Mouse (Mus musculus) heart, embryonic 15.5 days (tissue): ENCODE measurements around the gene Dctn5. TPM values are rescaled to one million over a fixed set of nuclear protein-coding genes. Genes with fewer than 3 reads are reported as not detected.

Source experiments
- ATAC-seq: fragments of 200-750 bp; cut with Nextera tagmentation; replicated peaks from 2 replicates; pipeline ENCODE4 v1.8.0; 2017; ENCODE audit warnings: low read depth, moderate TSS enrichment; ENCODE audit not compliant: insufficient number of reproducible peaks, insufficient read depth, low FRiP score
- H3K27ac ChIP-seq: fragments of 300-500 bp; sonication (generic); 2 replicates; pipeline ENCODE4 v1.5.1; 2015; ENCODE audit warnings: mild to moderate bottlenecking, inconsistent platforms
- H3K27me3 ChIP-seq: fragments of 300-500 bp; sonication (generic); 2 replicates; pipeline ENCODE4 v1.6.1; 2015; ENCODE audit warnings: inconsistent platforms
- H3K36me3 ChIP-seq: fragments of 300-500 bp; sonication (generic); 2 replicates; pipeline ENCODE4 v1.6.1; 2015; ENCODE audit warnings: mild to moderate bottlenecking, inconsistent platforms
- H3K4me1 ChIP-seq: fragments of 300-500 bp; sonication (generic); replicated peaks from 2 replicates; pipeline ENCODE4 v1.6.1; 2015; ENCODE audit warnings: inconsistent platforms
- H3K4me2 ChIP-seq: fragments of 300-500 bp; sonication (generic); 2 replicates; pipeline ENCODE4 v1.6.1; 2015; ENCODE audit warnings: inconsistent platforms, mild to moderate bottlenecking, moderate library complexity
- H3K4me3 ChIP-seq: fragments of 300-500 bp; sonication (generic); 2 replicates; pipeline ENCODE4 v1.5.1; 2015; ENCODE audit warnings: mild to moderate bottlenecking, inconsistent platforms
- H3K9ac ChIP-seq: fragments of 300-500 bp; sonication (generic); 2 replicates; pipeline ENCODE4 v1.6.1; 2015; ENCODE audit warnings: mild to moderate bottlenecking, inconsistent platforms
- H3K9me3 ChIP-seq: fragments of 300-500 bp; sonication (generic); replicated peaks from 2 replicates; pipeline ENCODE4 v1.6.1; 2016; ENCODE audit warnings: inconsistent platforms
- WGBS: fragments of 180-500 bp; shearing (Covaris S2); methylation state at CpG from one replicate; pipeline ENCODE4 v1.1.7; 2015; ENCODE audit warnings: mixed read lengths; 5-methylcytosine and 5-hydroxymethylcytosine counted together
- polyA plus RNA-seq: library from polyadenylated mRNA; unstranded; fragments of >200 nt; fragmentation: Nextera tagmentation; extraction: Ambion mirVana; gene quantifications from 2 replicates; pipeline ENCODE4 v1.2.1, GENCODE M21; 2015

Dctn5 gene
- polyA plus RNA-seq, 1 experiment from 2014 or later: 64.9 TPM

DNA sequence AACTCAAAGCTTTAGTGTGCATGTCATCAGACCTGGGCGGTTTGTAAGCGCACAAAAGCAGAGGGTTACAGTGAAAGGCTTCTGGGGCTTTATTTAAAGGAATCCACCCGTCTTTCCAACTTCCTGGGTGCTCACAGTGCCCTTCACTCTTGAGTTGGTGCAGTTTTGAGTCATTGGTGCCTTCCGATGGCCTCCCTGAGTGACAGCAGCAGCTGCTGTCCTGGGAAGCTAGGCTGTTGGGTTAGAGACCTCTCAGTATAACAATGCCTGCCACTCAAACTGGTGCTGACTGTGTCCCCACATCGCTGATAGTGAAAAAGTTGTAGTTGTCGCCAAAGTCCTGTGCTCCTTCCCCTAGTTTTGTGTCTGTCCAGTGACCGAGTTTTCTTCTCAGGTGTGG is 34.4 kb downstream of the Dctn5 start:
- no peak overlapping the region for H3K27ac ChIP-seq
- H3K9ac ChIP-seq: no peak overlapping the region
- H3K4me2 ChIP-seq: no peak overlapping the region
- peaks cover 75% of the 10 kb centered on the region for H3K36me3 ChIP-seq
- H3K27me3 ChIP-seq: no peaks in the 10 kb centered on the region
- no peak for ATAC-seq
- no peak overlapping the region for H3K4me3 ChIP-seq
- H3K4me1 ChIP-seq: peaks cover 4% of the 10 kb centered on the region; the same call in 1 of the 2 replicates
- WGBS: 90% methylated on average over 7 of the region's 7 CpGs
- H3K9me3 ChIP-seq: no peaks in the 10 kb centered on the region

DNA sequence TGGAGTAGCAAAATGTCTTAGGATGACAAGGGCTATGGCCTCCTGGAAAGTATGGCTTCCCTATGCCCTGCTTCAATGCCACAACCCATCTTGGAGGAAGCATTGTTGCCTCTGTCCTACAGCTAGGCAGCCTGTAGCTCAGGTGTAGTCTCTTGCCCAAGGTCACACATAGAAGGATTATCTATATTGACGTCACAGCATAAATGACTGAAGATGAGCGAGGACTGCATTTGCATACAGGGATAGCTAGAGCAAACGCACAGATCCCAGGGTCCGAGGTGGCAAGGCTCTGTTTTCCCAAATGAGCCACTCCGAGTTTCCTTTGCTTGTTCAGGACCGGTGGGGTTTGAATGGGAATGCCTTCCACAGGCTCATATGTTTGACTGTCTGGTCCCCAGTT is 37.9 kb downstream of the Dctn5 start:
- H3K36me3 ChIP-seq: peaks cover 47% of the 10 kb centered on the region

DNA sequence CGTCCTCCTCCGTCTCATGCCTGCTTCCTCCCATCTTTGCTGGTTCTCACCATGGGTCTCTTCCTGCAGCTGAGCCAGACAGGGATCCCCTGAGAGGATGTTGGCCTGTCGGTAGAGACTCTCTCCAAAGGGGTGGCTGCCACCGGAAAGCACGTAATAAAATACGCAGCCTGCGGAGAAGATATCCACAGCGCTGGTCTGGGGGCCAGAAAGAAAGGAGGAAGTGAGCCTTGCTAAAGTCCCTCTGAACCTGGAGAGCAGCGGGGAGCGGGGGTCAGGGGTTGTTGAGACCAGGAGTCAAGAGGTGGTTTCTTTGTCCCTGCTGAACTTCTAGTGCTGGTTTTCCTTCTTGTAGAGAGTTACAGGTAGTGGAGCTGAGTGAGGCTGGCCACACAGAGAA is 38.8 kb downstream of the Dctn5 start:
- no peaks in the 10 kb centered on the region for H3K9me3 ChIP-seq
- H3K27me3 ChIP-seq: no peaks in the 10 kb centered on the region
- no peak overlapping the region for H3K4me3 ChIP-seq
- no peaks in the 10 kb centered on the region for H3K4me1 ChIP-seq
- H3K4me2 ChIP-seq: no peak overlapping the region
- H3K36me3 ChIP-seq: peaks cover 39% of the 10 kb centered on the region
- no peak overlapping the region for H3K27ac ChIP-seq
- 72% methylated on average over 10 of the region's 10 CpGs for WGBS
- ATAC-seq: no peak
- no peak overlapping the region for H3K9ac ChIP-seq

More for the DNA sequence above, 37.9 kb downstream of the Dctn5 start:
- Histone ChIP-seq H3K4me2 (no peak overlapping the region), H3K9me3 (no peaks in the 10 kb centered on the region), H3K4me3 (no peak overlapping the region), H3K9ac (no peak overlapping the region), H3K4me1 (no peaks in the 10 kb centered on the region), H3K27ac (no peak overlapping the region), H3K27me3 (no peaks in the 10 kb centered on the region)
- WGBS: 84% methylated on average over 6 of the region's 6 CpGs
- ATAC-seq: no peak

DNA sequence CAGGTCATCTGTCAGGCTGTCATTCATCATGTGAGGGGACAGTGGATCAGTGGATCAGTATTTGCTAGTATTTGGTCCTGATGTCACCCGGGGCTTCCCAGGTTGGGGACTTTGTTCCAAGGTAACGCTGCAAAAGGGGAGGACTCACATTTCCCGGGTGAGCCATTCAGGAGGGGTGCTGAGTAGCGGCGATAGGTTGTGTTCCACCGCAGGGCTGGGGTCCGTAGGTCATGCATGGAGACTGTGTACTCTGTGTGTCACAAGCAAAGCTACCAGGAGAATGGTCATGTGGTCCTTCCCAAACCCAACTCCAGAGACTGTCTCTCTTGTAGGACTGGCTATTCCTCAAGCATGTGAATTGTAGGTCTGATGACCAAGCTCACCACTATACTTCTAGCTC is 47.9 kb downstream of the Dctn5 start:
- Histone ChIP-seq H3K27ac (no peak overlapping the region), H3K4me3 (no peak overlapping the region), H3K4me2 (no peak overlapping the region), H3K36me3 (no peaks in the 10 kb centered on the region), H3K9ac (no peak overlapping the region), H3K27me3 (0 out of 2 replicates have a peak, but pooled peaks cover 3% of the 10 kb centered on the region), H3K9me3 (no peaks in the 10 kb centered on the region), H3K4me1 (no peaks in the 10 kb centered on the region)
- WGBS: 84% methylated on average over 7 of the region's 7 CpGs
- ATAC-seq: no peak

DNA sequence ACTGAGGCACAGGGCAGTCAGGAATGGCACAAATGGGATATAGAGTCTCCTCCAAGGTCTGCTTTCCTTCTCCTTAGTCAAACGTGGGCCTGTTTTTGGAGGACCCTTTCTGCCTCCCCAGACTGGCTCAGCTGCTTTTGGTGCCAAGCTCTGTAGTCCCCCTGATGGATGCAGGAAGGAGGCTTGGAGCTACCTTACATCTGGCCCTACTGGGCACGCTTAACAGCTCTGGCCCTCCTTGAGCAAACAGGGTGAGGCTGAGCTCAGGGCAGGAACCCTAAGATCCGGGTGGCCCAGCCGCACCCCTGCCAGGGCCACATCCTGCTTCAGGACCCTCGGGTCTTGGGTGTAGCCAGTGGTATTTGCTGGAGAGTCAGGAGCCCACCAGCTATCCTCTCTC is 51.7 kb downstream of the Dctn5 start:
- H3K9me3 ChIP-seq: no peaks in the 10 kb centered on the region
- ATAC-seq: no peak; the same call in 1 of the 2 replicates
- no peak overlapping the region for H3K27ac ChIP-seq
- no peaks in the 10 kb centered on the region for H3K36me3 ChIP-seq
- no peaks in the 10 kb centered on the region for H3K4me1 ChIP-seq
- WGBS: 61% methylated on average over 5 of the region's 5 CpGs
- H3K4me3 ChIP-seq: no peak overlapping the region
- no peak overlapping the region for H3K9ac ChIP-seq
- H3K4me2 ChIP-seq: no peak overlapping the region
- 0 out of 2 replicates have a peak, but pooled peaks cover 4% of the 10 kb centered on the region for H3K27me3 ChIP-seq

- no peak within 1 kb of the TSS for H3K9ac ChIP-seq
- H3K9me3 ChIP-seq: no peaks in the 10 kb centered on the region
- 0 out of 2 replicates have a peak, but pooled peaks cover 4% of the 10 kb centered on the region for H3K27me3 ChIP-seq
- no peak within 1 kb of the TSS for H3K4me3 ChIP-seq
- no peak for ATAC-seq
- no peak within 1 kb of the TSS for H3K4me2 ChIP-seq
- no peak within 1 kb of the TSS for H3K27ac ChIP-seq
- no peaks in the 10 kb centered on the region for H3K4me1 ChIP-seq
- WGBS: 18% methylated on average over 16 of the region's 17 CpGs
- no peaks in the 10 kb centered on the region for H3K36me3 ChIP-seq
Observed at GRCm38 (mm10) chr7:122186043-122186442, 53.2 kb downstream of the Dctn5 start, which contains the start of gene Ern2. TSS of gene Ern2 (minus strand) at chr7:122186207.

DNA sequence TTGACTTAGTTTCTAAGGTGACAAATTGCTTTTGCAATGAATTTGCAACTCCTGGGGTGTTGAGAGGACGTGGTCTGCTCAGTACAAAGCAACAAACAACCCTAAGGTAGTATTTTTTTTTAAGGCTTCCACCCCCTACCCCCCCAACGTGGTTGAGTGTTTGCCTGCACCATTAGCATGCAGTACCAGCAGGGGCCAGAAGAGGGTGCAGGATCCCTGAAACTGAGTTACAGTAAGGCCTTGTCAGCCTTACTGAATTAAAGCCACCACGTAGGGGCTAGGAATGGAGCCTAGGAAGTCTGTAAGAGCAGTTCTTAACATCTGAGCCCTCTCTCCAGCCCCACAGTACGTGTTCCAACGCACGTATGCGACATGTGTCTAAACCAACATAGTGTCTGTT is 56.6 kb downstream of the Dctn5 start:
- WGBS: 30% methylated on average over 7 of the region's 7 CpGs
- no peak for ATAC-seq

DNA sequence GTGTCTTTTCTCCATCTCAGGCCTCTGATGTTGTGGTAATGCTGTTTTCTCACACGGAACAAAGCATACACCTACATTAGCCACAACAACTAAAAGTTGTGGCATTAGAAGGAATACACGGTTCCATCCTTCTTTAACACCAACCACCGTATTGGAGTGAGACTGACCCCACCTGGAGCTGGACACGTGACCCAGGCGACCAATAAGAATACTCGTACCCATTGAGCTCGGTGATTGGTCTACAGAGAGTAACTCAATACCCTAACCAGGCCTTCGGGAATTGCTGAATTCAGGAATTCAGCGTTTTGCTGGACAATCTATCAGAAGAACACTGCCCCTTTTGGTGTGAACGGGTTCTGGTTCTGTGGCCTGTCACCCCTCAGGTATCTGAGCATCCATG is 58.3 kb downstream of the Dctn5 start:
- Histone ChIP-seq H3K4me3 (no peak overlapping the region), H3K36me3 (no peaks in the 10 kb centered on the region), H3K4me2 (no peak overlapping the region), H3K27me3 (no peaks in the 10 kb centered on the region), H3K27ac (no peak overlapping the region), H3K4me1 (no peaks in the 10 kb centered on the region), H3K9me3 (no peaks in the 10 kb centered on the region), H3K9ac (no peak overlapping the region)
- no peak for ATAC-seq
- WGBS: 64% methylated on average over 10 of the region's 10 CpGs

More for the DNA sequence above, 56.6 kb downstream of the Dctn5 start:
- Histone ChIP-seq H3K36me3 (no peaks in the 10 kb centered on the region), H3K4me3 (no peak overlapping the region), H3K4me2 (no peak overlapping the region), H3K27me3 (0 out of 2 replicates have a peak, but pooled peaks cover 4% of the 10 kb centered on the region), H3K9ac (no peak overlapping the region), H3K27ac (no peak overlapping the region), H3K9me3 (no peaks in the 10 kb centered on the region), H3K4me1 (no peaks in the 10 kb centered on the region)

DNA sequence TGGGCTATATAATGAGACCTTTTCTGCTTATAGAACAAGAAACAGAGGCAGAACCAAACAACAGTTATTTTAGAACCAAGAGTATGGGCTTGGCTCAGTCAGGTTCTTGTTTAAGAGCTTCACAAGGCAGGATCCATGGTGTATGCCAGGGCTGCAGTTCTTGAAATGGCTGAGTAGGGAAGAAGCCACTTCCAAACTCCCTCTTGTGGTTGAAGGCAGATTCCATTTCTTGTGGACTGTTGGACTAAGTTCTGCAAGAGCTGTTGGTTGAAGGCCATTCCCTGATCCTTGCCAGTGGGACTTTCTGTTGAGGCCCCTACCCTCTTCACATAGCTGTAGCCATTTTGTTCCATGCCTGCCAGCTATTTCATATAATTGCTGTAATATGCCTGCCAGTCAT is 61.1 kb downstream of the Dctn5 start:
- no peaks in the 10 kb centered on the region for H3K27me3 ChIP-seq
- no peak overlapping the region for H3K9ac ChIP-seq
- no peak for ATAC-seq
- H3K4me2 ChIP-seq: no peak overlapping the region
- no peak overlapping the region for H3K27ac ChIP-seq
- H3K36me3 ChIP-seq: no peaks in the 10 kb centered on the region
- H3K4me3 ChIP-seq: no peak overlapping the region
- H3K4me1 ChIP-seq: no peaks in the 10 kb centered on the region
- H3K9me3 ChIP-seq: no peaks in the 10 kb centered on the region

- 81% methylated on average over 9 of the region's 9 CpGs for WGBS
- no peaks in the 10 kb centered on the region for H3K9me3 ChIP-seq
- no peak overlapping the region for H3K4me2 ChIP-seq
- no peak overlapping the region for H3K27ac ChIP-seq
- H3K27me3 ChIP-seq: no peaks in the 10 kb centered on the region
- no peaks in the 10 kb centered on the region for H3K4me1 ChIP-seq
- no peak for ATAC-seq
- H3K36me3 ChIP-seq: no peaks in the 10 kb centered on the region
- no peak overlapping the region for H3K4me3 ChIP-seq
- H3K9ac ChIP-seq: no peak overlapping the region
Observed at GRCm38 (mm10) chr7:122196771-122197170, 63.9 kb downstream of the Dctn5 start.

DNA sequence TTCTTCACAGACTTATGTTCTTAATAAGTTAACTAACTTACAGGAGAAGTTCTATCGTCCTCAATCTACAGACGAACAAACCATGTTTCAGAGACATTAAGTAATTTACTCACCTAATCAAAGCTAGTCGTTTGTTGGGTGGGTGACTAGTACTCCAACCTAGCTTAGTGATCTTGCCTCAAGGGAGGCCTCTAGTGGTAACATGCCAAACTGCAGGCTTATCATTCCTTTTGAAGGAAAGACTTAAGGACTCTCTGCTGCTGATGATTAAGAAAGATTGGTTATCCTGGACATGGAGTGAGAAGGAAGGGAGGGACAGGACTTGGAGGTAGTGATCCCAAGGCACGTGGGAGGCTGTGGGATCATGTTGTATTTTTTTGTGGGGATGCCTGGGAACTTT is 64.5 kb downstream of the Dctn5 start:
- no peaks in the 10 kb centered on the region for H3K9me3 ChIP-seq
- H3K4me3 ChIP-seq: no peak overlapping the region
- no peak overlapping the region for H3K27ac ChIP-seq
- H3K36me3 ChIP-seq: no peaks in the 10 kb centered on the region
- ATAC-seq: no peak
- H3K27me3 ChIP-seq: no peaks in the 10 kb centered on the region
- WGBS: 28% methylated on average over 4 of the region's 4 CpGs
- no peak overlapping the region for H3K4me2 ChIP-seq
- no peaks in the 10 kb centered on the region for H3K4me1 ChIP-seq
- H3K9ac ChIP-seq: no peak overlapping the region
